Mouse (Mus musculus): ENCODE measurements around the gene Kdm4c.
A peak's percentile ranks its signal among the peaks of the same experiment; 100 is the strongest.
"Not testable (repeated sequence)": the region's sequence is repeated elsewhere in the genome, so short reads cannot be mapped to it uniquely, and the experiment has no call there.

Gene Kdm4c

DNA sequence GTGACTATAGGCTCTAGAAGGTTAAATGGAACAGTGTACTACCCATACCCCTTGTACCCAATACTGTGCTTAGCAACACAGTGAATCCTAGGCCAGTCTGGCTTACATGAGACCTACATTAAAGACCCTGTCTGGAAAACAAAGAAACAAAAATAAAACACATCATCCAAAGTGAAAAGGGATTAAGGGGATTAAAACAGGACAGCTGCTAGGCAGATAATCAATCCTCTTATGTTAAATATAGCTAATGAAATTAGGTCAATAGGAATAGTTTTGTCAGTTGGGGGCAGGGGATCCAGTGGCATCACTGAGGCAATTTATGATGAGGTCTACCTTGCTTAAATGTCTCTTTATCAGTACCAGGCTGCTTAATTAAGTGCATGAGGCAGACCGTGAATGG is at the start of gene Kdm4c:
Kdm4c (plus strand) TSS at position 322 of the 400 bp plus-strand sequence.
- no peak for DNase-seq (ENCODE audit: low read depth)

DNA sequence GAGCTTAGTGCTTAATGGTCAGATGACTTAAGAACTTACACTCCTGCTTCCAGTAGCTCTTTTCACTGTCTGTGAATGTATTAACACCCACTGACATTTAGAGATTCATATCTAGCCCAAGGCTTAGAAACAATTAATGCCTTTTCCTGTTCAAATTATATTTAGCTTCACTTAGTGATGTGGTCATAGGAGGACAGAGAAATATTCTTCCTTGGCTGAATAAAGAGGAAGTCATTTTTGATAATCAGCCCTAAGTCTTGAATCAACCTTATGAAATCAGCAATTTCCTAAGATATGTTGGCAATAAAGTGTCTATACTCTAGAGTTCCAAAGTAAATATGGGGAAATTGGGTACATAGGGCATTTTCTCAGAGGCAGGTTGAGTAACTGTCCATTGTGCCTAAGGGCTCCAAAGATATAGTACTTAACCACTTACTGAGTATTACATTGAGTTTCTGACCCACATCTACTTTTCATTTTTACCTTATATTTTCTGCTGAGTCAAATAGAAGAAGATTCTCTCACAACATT is 41.0 kb upstream of the Kdm4c start:
- no peak for DNase-seq (ENCODE audit: low read depth)

DNA sequence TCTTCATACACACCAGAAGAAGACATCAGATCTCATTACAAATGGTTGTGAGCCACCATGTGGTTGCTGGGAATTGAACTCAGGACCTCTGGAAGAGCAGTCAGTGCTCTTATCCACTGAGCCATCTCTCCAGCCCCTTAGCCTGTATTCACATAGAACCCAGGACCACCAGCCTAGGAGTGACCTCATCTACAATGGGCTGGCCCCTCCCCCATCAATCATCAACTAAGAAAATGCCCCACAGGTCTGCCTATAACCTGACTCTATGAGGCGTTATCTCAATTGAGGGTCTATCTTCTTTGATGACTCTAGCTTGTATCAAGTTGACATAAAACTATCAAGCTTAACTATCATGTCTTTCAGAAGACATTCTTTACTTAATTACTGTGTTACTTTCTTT is 20.5 kb upstream of the Kdm4c start:
- DNase-seq (ENCODE audit: low read depth): not testable (repeated sequence)

DNA sequence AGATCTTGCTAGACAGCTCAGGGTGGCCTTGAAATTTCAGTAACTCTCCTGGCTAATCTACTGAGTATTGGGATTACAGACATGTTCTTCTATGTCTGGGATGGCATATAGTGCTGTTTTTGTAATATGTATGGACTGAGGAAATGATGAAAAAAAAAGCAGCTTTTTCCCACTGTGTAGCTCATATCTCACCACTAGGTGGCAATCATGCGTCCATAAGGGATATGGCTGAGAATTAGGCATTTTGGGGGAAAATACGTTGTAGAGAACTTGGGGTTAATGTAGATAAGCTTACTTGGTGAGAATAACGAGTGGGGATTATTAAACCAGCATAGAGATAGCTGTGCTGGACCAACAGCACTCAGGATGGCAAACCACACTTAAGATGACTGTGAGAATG is 19.9 kb upstream of the Kdm4c start:
- peak; percentile 10 for DNase-seq (ENCODE audit: low read depth)

DNA sequence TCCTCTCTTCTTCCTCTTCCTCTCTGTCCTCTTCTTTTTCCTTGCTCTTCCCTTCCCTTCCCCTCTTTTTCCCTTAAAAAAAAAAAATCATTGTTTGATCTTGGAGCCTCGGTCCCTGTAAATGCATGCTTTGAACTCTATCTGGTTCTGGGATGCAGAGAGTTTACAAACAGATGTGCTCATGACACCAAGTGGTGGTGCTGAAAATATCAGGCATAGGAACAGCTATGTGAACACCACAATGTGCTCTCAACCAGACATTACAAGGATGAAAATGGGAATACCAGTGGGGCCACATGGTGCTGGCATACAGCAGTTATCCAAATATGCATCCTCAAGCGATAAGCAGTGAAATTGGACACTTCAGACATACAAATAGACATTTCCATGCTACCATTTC is 18.1 kb upstream of the Kdm4c start:
- DNase-seq (ENCODE audit: low read depth): no peak

DNA sequence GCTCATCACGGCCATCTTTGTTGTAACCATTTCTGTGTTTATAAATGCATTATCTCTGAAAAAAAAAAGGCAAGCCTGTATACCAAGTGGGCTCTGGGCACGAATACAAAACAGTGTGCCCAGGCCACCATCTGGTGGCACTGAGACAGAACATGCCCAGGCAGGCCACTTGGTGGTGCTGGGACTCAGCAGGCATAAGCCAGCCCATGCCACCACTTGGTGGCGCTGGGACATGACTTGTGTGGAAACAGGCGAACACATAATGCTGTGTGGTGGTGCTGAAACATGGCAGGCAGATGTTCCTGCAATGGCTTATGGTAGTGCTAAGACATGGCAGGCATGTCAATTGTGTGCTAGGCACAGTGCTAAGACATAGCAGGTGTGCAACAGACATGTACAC is 11.3 kb upstream of the Kdm4c start:
- DNase-seq (ENCODE audit: low read depth): no peak

DNA sequence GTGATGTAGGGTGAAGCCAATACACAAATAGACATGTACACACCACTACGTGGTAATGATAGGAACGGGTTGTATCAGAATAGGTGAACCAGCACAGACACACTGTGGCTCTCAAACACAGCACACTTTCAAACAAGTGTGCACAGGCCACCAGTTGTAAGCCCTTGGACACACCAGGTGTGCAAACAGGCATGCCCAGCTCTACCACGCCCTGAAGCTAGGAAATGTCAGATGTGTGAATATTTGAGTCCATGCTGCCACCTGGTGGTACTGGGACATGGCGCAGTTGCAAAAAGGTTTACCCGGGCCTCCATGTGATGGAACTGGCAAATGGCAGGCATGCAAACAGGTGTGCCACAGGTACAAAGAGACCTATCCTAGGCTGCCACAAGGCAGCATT is 10.9 kb upstream of the Kdm4c start:
- DNase-seq (ENCODE audit: low read depth): peak; percentile 4

DNA sequence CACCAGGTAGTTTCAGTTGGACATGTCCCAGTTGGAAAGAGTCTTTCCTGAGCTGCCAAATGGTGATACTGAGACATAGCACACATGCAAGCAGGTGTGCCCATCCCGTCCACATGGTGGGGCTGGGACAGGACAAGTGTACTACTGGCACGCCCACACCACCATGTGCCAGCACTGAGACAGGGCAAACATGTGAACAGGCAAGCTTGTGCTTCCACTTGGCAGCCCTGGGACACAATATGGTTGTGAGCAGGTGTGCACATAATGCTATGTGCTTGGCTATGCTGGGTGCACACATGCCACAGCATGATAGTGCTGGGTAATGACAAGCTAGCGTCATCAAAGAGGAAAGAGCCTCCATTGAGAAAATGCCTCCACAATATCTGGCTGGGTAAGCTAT is 8.8 kb upstream of the Kdm4c start:
- no peak for DNase-seq (ENCODE audit: low read depth)

DNA sequence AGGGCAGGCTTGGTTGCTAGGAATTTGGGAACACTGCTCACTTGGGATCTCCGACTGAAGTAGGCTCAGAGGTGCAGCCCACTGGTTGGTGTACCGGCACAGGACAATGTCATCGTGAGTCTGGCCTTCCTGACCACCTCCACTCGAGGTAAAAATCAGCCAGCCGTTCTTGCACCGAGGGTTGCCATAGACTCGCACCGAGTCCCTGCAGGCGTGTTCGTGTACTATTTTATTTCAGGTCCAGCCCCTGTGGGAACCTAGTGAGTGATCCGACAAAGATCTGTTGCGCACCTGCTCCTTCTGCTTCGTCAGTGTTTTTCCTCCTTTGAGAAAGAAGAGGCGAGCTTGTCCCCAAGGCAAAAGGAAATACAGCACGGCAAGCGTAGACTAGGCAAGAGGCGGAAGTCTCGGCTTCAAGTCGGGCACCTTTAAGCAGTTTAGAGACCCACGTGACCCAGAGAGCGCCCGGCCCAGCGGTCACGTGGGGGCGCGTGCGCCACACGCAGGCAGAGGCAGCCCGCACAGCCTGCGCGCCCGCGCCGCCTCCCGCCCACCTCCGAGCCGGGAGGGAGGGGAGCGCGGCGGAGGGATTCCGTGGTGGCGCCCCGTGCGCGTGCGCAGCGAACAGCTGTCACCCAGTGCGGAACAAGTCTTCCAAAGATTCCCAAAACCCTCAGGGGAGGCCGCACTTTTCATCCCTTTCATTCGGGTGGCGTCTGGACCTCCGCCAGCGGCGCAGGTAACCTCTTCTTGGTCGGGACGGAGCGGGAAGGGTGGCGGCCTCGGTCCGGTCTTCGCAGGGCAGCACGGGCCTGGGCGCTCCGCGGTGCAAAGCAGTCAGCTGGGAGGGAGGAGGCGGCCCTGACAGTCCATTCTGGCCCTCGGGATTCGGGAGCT is 9.3 kb downstream of the Kdm4c start:
- peak; percentile 88 for DNase-seq (ENCODE audit: low read depth)

DNA sequence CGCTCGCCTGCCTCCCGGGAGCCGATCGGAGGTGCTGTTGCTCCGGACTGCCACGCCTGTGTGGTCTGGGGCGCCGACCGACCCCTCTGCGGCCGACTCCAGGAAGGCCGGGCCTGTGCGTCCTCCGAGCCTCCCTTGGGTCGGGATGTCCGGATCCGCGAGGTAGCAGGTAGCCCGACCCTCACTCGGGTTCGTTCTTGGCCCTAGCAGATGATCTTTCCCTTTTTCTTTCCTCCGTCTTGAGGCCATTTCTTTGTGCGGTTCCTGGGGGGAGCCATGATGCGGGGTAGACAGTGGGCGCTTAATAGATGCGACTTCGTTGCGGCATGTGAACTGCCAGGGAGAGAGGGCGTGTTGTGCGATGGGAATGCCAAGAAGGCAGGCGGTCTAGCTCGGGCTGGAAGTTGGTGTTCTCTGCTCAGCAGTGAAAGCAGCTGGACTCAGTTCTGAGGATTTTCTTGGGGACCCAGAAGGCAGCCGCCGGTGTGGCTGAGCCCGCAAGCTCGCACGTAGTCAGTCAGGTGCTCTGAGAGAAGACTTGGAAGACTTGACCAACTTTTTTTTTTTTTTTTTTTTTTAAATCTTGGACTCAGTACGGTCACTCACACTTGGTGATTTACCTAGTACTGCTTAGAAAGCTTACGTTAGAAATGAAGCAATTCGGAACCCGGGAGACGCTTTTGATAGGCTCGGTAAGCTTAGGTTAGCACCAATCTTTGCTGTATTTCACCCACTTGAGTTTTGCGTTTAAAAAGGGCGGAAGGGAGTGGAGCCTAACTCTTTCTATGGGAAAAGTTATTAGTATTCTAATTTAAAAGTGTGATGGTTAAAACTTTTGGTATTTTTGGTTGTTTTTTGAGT is 10.2 kb downstream of the Kdm4c start:
- peak; percentile 30 for DNase-seq (ENCODE audit: low read depth)

DNA sequence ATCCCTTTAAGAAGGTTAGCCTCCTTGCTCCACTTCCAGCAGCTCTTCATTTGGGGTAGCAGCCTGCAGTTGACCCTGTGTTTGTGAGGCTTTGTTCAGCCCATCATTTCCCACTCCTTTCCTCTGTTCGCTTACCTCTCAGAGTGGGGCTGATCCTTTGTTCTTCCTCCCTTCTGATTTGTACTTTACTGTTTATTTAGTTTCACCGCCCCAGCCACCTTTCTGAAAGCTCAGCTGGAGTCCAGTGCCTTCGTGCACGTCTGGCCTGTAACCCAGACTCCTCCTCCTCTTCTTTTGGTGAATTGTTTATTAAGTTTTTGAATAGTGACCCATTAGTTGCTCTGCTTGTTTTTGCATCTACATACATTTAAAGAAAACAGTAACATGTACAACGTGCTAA is 15.6 kb downstream of the Kdm4c start:
- DNase-seq (ENCODE audit: low read depth): no peak

DNA sequence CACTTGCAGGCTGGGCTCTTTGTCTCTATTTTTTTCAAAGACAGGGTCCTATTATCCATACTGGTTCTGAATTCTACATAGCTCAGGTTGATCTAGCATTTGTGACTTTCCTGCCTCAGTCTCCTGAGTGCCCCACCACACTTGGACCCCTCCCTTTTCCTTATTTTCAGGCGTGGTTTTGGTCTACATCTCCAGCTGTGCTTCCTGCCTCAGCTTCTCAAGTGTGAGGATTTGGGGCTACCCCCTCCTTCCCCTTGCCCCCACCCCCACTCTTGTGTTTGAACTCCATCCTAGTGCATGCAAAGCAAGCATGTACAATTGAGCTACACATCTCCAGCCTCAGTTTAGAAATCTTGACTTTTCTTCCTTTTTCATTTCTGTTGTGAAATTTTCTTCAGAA is 16.2 kb downstream of the Kdm4c start:
- DNase-seq (ENCODE audit: low read depth): no peak

DNA sequence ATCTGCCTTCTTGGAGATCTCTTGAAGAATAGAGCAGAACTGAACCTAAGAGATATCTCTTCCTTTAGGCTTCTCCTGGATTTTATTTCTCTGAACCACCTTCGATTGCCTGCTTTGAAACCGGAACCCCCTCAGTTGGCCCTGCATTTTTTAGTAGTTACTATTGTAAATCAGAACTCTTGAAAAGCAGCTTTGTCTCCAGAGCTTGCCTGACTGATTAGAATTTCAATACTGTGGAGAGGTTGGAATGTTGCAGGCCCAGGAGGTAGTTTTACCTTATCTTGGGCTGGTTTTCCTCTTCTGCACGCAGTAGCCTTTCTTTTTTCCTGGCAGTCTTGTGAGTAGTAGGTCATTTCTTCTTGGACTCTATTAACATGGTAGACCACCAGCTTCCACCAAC is 17.0 kb downstream of the Kdm4c start:
- no peak for DNase-seq (ENCODE audit: low read depth)

DNA sequence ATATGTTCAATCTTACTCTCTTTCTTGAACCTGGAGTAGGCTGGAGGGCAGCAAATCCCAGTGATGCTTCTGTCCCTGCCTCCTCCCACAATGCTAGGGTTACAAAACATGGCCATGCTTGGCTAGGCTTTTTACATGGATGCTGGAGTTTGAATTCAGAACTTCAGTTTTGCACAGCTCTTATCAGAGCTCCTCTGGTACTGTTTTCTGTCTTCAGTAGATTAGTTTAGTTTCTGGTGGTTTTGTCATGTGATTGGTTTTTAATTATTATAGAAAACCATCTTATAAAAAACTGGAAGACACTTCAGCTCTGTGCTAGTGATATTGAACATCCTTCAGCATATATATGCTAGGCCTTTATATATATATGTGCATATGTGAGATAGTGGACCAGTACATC is 19.6 kb downstream of the Kdm4c start:
- DNase-seq (ENCODE audit: low read depth): no peak

DNA sequence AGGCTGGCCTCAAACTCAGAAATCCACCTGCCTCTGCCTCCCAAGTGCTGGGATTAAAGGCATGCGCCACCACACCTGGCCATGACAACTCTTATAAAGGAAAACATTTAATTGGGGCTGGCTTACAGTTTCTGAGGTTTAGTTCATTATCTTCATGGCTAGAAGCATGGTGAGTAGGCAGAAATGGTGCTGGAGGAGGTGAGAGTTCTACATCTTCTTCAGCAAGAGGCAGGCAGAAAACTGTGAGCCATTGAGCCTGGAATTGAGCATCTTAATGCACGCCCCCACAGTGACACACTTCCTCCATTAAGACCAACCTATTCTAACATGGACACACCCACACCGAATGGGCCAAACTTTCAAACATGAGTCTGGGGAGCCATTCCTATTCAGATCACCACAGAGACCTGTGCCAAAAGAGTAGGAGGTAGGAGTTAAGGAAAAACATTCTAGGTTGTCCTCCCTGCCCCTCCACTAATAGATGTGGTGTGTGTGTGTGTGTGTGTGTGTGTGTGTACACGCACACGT is 22.2 kb downstream of the Kdm4c start:
- no peak for DNase-seq (ENCODE audit: low read depth)

DNA sequence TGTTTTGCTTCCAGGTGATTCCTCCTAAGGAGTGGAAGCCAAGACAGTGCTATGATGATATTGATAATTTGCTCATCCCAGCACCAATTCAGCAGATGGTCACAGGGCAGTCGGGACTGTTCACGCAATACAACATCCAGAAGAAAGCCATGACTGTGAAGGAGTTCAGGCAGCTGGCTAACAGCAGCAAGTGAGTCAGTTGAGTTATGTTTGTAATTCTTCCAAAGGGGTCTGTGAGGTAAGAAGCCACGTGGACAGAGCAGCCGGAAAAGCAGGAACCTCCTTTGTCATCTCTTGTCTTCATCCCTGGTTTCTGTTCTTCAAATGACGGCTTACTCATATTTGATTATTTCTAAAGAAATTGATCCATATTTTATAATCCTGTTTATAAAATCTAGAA is 28.9 kb downstream of the Kdm4c start:
- DNase-seq (ENCODE audit: low read depth): no peak

DNA sequence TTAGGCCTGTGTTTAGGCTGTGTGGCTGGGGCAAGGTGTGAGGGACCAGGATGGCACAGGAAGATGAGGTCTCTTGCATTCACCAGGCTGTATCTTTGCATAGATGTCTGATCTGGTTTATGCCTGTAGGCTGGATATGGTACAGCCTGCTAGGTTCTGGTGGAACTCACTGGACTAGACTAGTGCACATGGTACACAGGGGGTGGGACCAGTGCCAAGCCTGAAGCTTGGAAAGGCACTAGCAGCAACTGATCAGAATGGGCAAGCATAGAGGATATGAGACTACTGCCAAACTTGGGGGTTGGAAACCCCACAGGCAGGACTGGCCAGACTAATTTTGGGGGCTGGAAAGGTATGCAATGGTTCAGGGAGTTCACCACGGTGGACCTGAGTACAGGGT is 35.2 kb downstream of the Kdm4c start:
- no peak for DNase-seq (ENCODE audit: low read depth)

DNA sequence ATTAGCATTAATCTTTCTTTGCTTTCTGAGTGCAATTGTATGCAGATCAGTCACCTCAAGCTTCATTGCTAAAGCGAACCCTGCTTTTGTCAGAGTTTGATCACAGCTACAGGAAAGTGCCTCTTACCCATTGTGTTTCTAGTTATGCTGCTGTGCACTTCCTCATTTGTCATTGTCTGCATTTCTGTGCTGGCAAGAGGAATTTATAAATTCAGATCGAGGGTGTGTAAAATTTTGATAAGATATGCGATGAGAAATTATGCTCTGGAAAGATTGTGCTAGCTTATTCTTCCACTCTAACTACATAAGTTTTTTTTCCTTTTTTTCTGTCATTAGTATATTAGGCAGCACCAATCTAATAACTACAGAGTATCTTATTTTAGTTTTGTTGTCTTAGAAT is 37.9 kb downstream of the Kdm4c start:
- no peak for DNase-seq (ENCODE audit: low read depth)

DNA sequence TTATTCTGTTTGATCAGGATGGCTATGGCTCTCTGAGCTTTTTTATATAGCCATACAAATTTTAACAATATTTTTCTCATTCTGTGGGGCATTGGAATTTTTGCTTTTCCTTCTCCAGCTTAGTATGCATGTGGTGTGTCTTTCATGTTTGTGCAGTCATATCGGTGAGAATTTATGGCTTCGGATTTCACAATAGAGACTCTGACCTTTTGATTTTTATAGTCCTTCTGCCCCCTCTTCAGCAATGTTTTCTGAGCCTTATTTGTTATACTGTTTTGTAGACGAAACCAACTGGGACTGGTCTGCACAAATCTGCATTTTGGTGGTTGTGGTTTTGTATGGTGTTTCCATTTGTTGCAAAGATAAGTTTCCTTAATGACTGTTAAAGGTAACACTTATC is 45.6 kb downstream of the Kdm4c start:
- DNase-seq (ENCODE audit: low read depth): no peak

DNA sequence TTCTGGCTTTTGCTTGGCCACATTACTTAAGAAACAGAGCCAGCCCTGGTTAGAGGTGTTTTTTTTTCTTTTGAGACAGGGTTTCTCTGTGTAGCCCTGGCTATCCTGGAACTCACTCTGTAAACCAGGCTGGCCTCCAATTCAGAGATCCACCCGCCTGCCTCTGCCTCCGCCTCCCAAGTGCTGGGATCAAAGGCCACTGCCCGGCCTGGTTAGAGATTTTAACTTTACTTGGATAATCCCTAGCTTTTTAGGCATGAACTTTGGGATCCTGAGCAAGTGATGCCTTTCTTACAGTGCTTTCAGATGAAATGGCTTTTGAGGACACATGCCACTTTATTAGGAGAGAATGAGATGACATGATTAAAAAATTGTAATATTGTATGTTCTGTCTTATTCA is 52.4 kb downstream of the Kdm4c start:
- no peak for DNase-seq (ENCODE audit: low read depth)

DNA sequence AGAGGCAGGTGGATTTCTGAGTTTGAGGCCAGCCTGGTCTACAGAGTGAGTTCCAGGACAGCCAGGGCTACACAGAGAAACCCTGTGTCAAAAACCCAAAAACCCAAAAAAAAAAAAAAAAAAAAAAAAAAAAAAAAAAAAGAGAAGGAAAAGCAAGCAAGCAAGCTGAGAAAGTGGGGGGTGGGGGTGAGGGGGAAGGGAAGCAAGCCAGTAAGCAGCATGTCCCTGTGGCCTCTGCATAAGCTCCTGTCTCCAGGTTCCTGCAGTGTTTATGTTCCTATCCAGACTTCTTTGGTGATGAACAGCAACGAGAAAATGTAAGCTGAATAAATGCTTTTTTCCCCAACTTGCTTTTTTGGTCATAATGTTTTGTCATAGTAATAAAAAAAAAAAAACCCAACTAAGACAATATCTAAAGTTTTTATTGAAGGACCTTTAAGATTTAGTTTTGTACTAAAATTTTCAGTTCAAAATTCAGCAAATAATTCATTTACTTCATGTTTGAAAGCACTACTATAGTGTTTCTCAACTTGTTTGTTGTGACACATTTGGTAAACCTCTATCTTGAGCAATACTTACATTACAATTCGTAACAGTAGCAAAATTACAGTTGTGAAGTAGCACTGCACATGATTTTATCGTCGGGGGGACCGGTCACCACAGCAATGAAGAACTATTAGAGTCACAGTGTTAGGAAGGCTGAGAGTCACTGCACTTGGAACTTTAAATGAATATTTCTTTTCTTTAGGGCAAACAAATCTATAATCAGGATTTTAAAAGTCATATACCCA is 63.2 kb downstream of the Kdm4c start:
- DNase-seq (ENCODE audit: low read depth): no peak

DNA sequence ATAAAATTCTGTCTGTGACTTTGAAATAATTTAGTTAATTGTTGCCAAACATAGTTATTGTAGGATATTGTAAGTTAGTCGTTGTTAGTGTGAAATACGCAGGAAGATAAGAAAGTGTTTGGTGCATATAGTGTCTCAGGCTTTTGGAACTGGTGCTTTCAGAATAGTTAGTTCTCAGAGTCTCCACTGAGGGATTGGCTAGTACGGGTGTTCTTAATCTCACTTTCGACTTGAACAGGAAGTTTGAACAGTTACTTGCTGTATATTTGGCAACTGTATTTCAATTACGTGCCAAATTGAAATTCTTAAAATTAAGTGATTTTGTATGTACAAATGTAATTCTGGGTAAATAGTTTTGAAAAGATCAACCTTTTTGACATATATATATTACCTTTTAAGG is 68.8 kb downstream of the Kdm4c start:
- DNase-seq (ENCODE audit: low read depth): no peak
